Mouse (Mus musculus) midbrain, embryonic 14.5 days (tissue): Measurements from ENCODE around the gene Ercc1. TPM values are rescaled to one million over a fixed set of nuclear protein-coding genes. Genes with fewer than 3 reads are reported as not detected.

Experiments used
- ATAC-seq: fragments of 200-750 bp; cut with Nextera tagmentation; 2 replicates; pipeline ENCODE4 v1.8.0; 2017; ENCODE audit warnings: moderate number of reproducible peaks, moderate library complexity; ENCODE audit not compliant: low FRiP score, low TSS enrichment
- DNase-seq: peaks from one replicate; pipeline ENCODE4 v3.0.0-alpha.2; 2015
- H3K27ac ChIP-seq: fragments of 300-500 bp; sonication (generic); replicated peaks from 2 replicates; pipeline ENCODE4 v1.5.1; 2014; ENCODE audit warnings: mild to moderate bottlenecking, low read depth, low read length, moderate library complexity
- H3K27me3 ChIP-seq: fragments of 300-500 bp; sonication (generic); 2 replicates; pipeline ENCODE4 v1.6.1; 2014; ENCODE audit warnings: low read length, control low read depth, mixed read lengths; ENCODE audit not compliant: control insufficient read depth, insufficient read depth
- H3K36me3 ChIP-seq: fragments of 300-500 bp; sonication (generic); 2 replicates; pipeline ENCODE4 v1.6.1; 2014; ENCODE audit warnings: low read length, control low read depth; ENCODE audit not compliant: control insufficient read depth, insufficient read depth
- H3K4me1 ChIP-seq: fragments of 300-500 bp; sonication (generic); 2 replicates; pipeline ENCODE4 v1.6.1; 2014; ENCODE audit warnings: mild to moderate bottlenecking, antibody characterized with exemption, low read length, control low read depth; ENCODE audit not compliant: control insufficient read depth, insufficient read depth
- H3K4me2 ChIP-seq: fragments of 300-500 bp; sonication (generic); 2 replicates; pipeline ENCODE4 v1.6.1; 2014; ENCODE audit warnings: mild to moderate bottlenecking, low read length, moderate library complexity
- H3K4me3 ChIP-seq: fragments of 300-500 bp; sonication (generic); replicated peaks from 2 replicates; pipeline ENCODE4 v1.5.1; 2014; ENCODE audit warnings: low read depth, low read length
- H3K9ac ChIP-seq: fragments of 300-500 bp; sonication (generic); replicated peaks from 2 replicates; pipeline ENCODE4 v1.6.1; 2014; ENCODE audit warnings: mild to moderate bottlenecking, low read length, moderate library complexity
- H3K9me3 ChIP-seq: fragments of 300-500 bp; sonication (generic); 2 replicates; pipeline ENCODE4 v1.6.1; 2016; ENCODE audit warnings: low read length, control low read depth, mixed read lengths; ENCODE audit not compliant: control insufficient read depth
- WGBS: fragments of 180-500 bp; shearing (Covaris S2); extraction: QIAGEN DNeasy Blood & Tissue Kit; methylation state at CpG from one replicate; pipeline ENCODE4 v1.1.7; 2014; 5-methylcytosine and 5-hydroxymethylcytosine counted together
- polyA plus RNA-seq: library from polyadenylated mRNA; unstranded; fragments of >200 nt; fragmentation: Nextera tagmentation; extraction: Ambion mirVana; gene quantifications from 2 replicates; pipeline ENCODE4 v1.2.1, GENCODE M21; 2014

The Ercc1 gene
- polyA plus RNA-seq, 1 experiment from 2014 or later = 78.9 TPM

- no peak for DNase-seq
- Histone ChIP-seq H3K36me3 (no peaks in the 10 kb centered on the region), H3K4me3 (no peak overlapping the region), H3K27ac (no peak overlapping the region), H3K27me3 (no peaks in the 10 kb centered on the region), H3K9me3 (no peaks in the 10 kb centered on the region), H3K4me1 (peaks cover 13% of the 10 kb centered on the region; the same call in 1 of the 2 replicates), H3K9ac (no peak overlapping the region), H3K4me2 (peak overlapping the region; percentile 67; the same call in 1 of the 2 replicates)
- 76% methylated on average over 21 of the region's 21 CpGs for WGBS
- no peak for ATAC-seq
Measured at GRCm38 (mm10) chr7:19325262-19326199, 19.0 kb upstream of the Ercc1 start.

DNA sequence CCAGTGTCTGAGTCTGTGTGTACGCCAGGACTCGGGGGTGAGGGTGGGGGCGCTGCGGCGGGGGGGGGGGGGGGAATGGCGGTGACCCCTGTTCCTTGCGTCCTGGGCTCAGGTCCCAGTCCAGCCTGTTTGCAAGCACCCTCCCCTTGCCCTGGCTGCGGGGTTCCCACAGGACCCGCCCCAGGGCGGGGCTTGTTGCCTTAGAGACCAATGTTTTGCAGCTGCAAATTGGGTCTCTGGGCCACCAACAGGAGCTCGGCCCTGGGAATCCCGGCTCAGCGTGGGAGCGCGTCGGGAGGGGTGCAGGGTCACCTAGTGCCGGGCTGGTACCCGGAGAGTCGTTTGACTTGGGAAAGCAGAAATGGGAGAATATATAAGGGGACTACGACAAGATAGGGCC lies 18.2 kb upstream of the Ercc1 start:
- Histone ChIP-seq H3K36me3 (no peaks in the 10 kb centered on the region), H3K27me3 (no peaks in the 10 kb centered on the region), H3K4me3 (peak overlapping the region; percentile 29), H3K9me3 (no peaks in the 10 kb centered on the region), H3K27ac (peak overlapping the region; percentile 16; the same call in 1 of the 2 replicates), H3K4me1 (peaks cover 9% of the 10 kb centered on the region; the same call in 1 of the 2 replicates), H3K4me2 (peak overlapping the region; percentile 67), H3K9ac (no peak overlapping the region; the same call in 1 of the 2 replicates)
- WGBS = 0% methylated on average over 19 of the region's 20 CpGs
- DNase-seq = peak; percentile 83
- peak; percentile 55; the same call in 1 of the 2 replicates for ATAC-seq

- ATAC-seq = peak; percentile 65
- no peak overlapping the region for H3K27ac ChIP-seq
Measured at GRCm38 (mm10) chr7:19327128-19327527, 17.4 kb upstream of the Ercc1 start.

GRCm38 (mm10) chr7:19327782-19328181 lies 16.8 kb upstream of the Ercc1 start:
- Histone ChIP-seq H3K27me3 (no peaks in the 10 kb centered on the region), H3K9me3 (no peaks in the 10 kb centered on the region), H3K4me1 (peaks cover 9% of the 10 kb centered on the region; the same call in 1 of the 2 replicates), H3K27ac (no peak overlapping the region), H3K36me3 (no peaks in the 10 kb centered on the region), H3K4me2 (peak overlapping the region; percentile 67; the same call in 1 of the 2 replicates), H3K9ac (no peak overlapping the region), H3K4me3 (no peak overlapping the region)
- ATAC-seq = no peak
- no peak for DNase-seq
- 86% methylated on average over 5 of the region's 5 CpGs for WGBS

More at GRCm38 (mm10) chr7:19327128-19327527, 17.4 kb upstream of the Ercc1 start:
- H3K36me3 ChIP-seq = no peaks in the 10 kb centered on the region
- under 1% methylated on average over 22 of the region's 22 CpGs for WGBS
- DNase-seq = peak; percentile 86
- peaks cover 9% of the 10 kb centered on the region; the same call in 1 of the 2 replicates for H3K4me1 ChIP-seq
- peak overlapping the region; percentile 39 for H3K9ac ChIP-seq
- H3K4me3 ChIP-seq = peak overlapping the region; percentile 29
- no peaks in the 10 kb centered on the region for H3K9me3 ChIP-seq
- H3K27me3 ChIP-seq = no peaks in the 10 kb centered on the region
- H3K4me2 ChIP-seq = peak overlapping the region; percentile 67

GRCm38 (mm10) chr7:19328425-19328824 lies 16.2 kb upstream of the Ercc1 start:
- no peak overlapping the region for H3K4me2 ChIP-seq
- DNase-seq = no peak
- ATAC-seq = no peak

DNA sequence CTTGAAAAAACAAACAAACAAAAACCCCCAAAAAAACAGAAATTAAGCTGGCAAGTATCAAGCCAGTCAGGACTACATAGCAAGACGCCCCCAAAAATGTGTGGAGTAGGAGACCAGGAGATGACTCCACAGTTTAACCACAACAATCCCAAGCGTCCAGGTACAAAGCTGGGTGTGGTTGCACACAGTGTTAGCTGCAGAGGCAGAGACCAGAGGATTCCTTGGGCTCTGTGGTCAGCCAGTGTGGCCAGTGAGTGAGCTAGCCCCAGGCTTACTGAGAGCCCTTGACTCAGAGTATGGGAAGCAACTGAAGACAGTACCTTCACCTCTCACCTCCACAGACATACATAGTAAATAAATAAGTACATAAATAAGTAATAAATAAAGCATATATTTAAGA lies 12.7 kb upstream of the Ercc1 start:
- 62% methylated on average over 2 of the region's 2 CpGs for WGBS
- no peak overlapping the region for H3K4me3 ChIP-seq
- 0 out of 2 replicates have a peak, but pooled peaks cover 4% of the 10 kb centered on the region for H3K4me1 ChIP-seq
- ATAC-seq = no peak
- no peaks in the 10 kb centered on the region for H3K36me3 ChIP-seq
- no peak for DNase-seq
- H3K27ac ChIP-seq = no peak overlapping the region
- H3K9me3 ChIP-seq = no peaks in the 10 kb centered on the region
- H3K4me2 ChIP-seq = no peak overlapping the region
- no peak overlapping the region for H3K9ac ChIP-seq
- no peaks in the 10 kb centered on the region for H3K27me3 ChIP-seq

More at GRCm38 (mm10) chr7:19328425-19328824, 16.2 kb upstream of the Ercc1 start:
- H3K4me1 ChIP-seq = peaks cover 9% of the 10 kb centered on the region; the same call in 1 of the 2 replicates
- H3K4me3 ChIP-seq = no peak overlapping the region
- no peak overlapping the region for H3K27ac ChIP-seq
- no peaks in the 10 kb centered on the region for H3K36me3 ChIP-seq
- no peaks in the 10 kb centered on the region for H3K9me3 ChIP-seq
- no peak overlapping the region for H3K9ac ChIP-seq
- no peaks in the 10 kb centered on the region for H3K27me3 ChIP-seq

GRCm38 (mm10) chr7:19332709-19333352 lies 11.7 kb upstream of the Ercc1 start:
- peak overlapping the region; percentile 86 for H3K4me2 ChIP-seq
- peak; percentile 88 for DNase-seq
- peak; percentile 58 for ATAC-seq
- H3K4me1 ChIP-seq = no peaks in the 10 kb centered on the region
- WGBS = under 1% methylated on average over 52 of the region's 52 CpGs
- no peaks in the 10 kb centered on the region for H3K27me3 ChIP-seq
- no peaks in the 10 kb centered on the region for H3K36me3 ChIP-seq
- H3K4me3 ChIP-seq = peak overlapping the region; percentile 60
- H3K9ac ChIP-seq = peak overlapping the region; percentile 86
- H3K27ac ChIP-seq = peak overlapping the region; percentile 85
- no peaks in the 10 kb centered on the region for H3K9me3 ChIP-seq

GRCm38 (mm10) chr7:19335583-19335982 lies 9.0 kb upstream of the Ercc1 start:
- no peaks in the 10 kb centered on the region for H3K4me1 ChIP-seq
- H3K9me3 ChIP-seq = no peaks in the 10 kb centered on the region
- no peaks in the 10 kb centered on the region for H3K36me3 ChIP-seq
- H3K27ac ChIP-seq = no peak overlapping the region
- H3K4me2 ChIP-seq = no peak overlapping the region
- ATAC-seq (no peak), DNase-seq (no peak)
- WGBS = 42% methylated on average over 3 of the region's 3 CpGs
- H3K9ac ChIP-seq = no peak overlapping the region
- no peaks in the 10 kb centered on the region for H3K27me3 ChIP-seq
- H3K4me3 ChIP-seq = no peak overlapping the region
